Mouse (Mus musculus) brain, embryonic 18.5 days (tissue): ENCODE measurements around the gene Tmem14c.

Experiments used
- DNase-seq: peaks from one replicate; pipeline ENCODE4 v3.0.0-alpha.2; 2012; ENCODE audit warnings: low read depth, low spot score

Tmem14c gene

DNA sequence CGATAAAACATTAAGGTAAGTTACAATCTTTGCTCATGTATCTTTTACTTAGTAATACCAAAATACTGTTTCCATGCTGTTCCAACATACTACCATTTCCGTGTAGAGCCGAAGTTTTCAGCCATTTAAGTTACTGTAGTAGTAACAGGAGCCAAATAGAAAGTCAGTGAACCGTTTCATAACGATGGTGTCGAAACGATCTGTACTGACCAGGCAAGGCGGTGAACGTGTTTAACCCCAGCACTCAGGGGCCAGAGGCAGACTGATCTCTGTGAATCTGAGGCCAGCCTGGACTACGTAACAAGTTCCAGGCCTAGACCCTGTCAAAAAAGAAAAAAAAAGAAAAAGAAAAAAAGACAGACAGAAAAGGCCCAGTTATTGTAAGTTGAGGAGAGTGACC, 7.8 kb upstream of the Tmem14c start:
- DNase-seq, result no peak

DNA sequence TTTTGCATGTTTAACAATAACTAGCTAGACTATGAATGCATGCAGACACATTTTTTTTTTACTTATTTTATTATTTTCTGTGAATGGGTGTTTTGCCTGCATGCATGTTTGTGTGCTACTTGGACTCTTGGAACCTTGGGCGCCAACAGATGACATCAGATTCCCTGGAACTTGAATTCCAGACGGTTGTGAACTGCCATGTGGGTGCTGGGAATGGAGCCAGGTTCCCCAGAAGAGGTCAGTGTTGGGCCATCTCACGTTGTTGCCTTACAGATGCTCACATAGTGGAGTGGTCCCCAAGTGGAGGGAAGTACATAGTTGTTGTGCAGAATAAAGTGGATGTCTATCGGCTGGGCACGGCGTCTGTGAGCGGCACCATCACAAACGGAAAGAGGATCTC, 7.1 kb upstream of the Tmem14c start:
- no peak for DNase-seq

DNA sequence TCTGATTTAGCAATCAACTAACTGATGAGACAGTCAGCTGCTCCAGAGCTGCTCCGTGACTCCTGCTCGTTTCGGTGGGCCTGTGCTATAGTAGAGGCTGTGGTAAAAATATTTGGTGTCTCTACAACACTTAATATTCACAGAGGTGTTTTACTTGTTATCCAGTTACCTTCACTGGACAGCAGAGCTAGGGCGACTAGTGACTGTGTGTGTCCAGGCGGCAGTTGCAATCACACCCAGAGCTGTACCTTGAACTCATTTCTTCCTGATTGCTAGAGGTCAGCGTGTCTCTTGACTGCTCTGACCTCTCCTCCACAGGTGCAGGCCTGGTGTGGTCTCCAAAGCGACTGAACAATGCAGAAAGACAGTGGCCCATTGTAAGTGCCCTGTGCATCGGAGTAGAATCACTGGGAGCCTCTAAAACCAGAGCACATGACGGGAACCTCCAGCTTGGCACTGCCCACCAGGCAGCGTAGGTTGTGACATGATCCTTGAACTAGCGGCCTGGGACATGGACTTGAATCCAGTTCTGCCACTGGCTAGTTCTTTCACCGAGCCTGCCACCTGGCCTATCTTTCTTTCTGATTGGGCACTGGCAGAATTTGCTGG, 809 bp downstream of the Tmem14c start:
- no peak for DNase-seq

DNA sequence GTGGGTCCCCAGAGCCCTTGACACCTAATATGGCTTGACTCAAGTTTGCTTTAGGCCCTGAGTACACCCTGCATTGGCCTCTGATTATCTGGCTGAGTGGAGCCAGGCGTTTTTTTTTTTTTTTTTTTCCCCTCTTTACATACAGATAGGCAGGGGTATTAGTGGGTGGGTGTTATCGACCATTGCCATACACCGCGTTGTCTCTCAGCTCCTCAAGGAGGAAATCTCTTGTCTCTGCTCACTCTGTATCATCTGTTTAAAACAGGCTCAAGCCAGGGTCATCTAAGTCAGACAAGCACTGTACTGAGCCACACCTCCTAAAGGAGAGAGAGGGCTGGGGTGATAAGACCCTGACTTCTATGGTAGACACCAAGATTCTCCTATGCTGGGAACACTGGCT, 1.7 kb downstream of the Tmem14c start:
- no peak for DNase-seq

DNA sequence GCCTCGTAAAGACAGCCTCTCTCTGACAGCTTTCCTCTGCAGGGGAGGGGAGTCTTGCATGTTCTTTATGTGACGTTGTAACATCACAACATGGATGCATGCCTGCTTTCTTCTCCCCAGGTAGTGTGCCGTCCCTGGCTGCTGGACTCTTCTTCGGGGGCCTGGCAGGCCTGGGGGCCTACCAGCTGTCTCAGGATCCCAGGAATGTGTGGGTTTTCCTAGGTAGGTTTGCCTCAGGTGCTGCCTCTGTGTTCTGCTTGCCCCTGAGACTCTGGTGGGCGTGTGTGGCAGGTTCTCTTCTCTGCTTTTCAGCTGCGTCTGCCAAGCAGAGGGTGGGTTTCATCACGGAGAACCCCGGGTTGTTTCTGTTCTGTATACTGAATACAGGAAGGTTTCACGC, 2.1 kb downstream of the Tmem14c start:
- DNase-seq, result no peak

DNA sequence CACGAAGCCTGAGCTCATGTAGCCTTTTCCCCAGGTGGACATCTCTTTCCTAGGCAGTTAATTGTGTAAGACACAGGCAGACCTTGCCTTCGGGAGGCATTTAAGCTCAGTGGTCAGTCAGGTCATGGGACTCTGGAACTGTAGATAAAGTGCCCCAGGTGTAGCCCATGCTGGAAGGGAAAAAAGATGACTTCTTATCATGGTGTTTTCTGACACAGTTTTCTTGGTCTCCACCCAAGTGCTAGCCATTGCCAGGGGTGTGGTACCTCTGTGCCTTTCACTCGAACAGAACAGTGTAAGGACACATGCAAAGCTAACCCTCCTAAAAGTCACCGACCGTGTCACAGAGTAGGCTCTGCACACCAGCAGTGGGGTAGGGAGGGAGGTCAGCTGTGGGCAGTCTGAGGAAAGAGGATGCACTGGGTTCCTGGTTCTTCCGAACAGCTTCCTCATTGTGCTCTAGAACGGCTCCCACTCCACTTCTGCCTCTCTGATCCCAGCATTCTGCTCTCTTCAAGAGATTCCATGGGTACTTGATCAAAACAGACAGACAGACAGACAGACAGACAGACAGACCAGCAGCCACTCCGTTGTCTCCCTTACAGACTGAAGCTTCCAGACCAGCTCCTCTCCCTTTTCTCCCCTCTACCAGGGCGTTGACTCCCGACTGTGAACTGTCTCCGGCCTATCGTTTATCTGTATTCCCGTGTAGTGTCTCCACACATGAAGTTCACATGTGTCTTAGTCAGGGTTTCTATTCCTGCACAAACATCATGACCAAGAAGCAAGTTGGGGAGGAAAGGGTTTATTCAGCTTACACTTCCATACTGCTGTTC, 2.9 kb downstream of the Tmem14c start:
- DNase-seq, result no peak

DNA sequence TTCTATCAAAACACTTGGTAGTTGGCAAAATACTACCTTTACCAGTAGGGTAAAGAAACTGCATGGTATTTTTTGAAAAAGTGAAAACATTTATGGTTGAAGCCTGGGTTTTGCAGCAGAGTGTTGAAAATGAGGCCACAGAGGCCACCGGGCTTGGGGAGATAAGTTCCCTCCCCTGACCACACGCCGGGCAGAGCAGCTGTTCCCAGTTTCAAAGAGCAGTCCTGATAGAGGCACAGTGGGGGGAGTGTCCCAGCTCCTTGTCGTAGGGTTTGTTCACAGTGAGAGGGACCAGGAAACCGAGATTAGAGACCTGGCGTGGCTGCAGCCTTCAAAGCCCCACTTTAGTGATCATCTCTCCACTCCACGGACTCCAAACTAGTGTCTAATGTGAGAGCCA, 4.4 kb downstream of the Tmem14c start:
- DNase-seq, result no peak

DNA sequence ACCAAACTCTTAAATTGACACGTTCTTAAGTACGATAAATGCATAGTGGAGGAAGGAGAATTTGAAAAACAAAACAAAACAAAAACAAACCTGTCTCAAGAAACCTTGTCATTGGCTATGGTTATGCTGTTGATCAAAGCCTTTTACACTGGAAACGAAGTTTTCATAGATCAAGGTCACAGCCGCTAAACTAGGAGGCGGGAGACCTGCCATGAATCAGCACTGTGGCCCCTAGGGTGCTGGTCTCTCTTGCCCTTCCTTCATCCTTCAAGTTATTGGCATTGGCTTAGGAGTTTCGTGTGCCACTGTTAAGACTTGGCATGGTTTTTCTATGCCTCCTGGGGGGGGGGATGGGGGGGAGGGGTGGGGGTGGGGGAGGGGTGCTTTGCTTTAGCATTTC, 5.5 kb downstream of the Tmem14c start:
- DNase-seq, result no peak

DNA sequence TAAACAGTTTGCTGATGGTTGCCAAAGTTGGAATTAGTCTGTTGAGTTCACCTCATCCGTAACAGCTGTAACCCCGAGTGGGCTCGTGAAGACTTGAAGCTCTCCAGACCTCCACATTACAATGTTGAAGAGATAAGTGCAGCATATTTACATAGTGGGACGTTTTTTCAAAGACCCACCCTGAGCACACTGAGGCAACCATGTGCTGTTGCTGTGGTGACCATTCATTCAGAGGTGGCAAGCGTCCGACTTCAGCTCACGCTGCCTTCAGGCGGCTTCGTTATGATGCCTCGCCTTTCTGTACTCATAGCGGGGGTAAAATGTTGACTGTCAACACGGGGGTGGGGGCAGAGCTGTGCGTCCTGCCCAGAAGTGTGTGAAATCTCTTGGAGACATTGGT, 6.0 kb downstream of the Tmem14c start:
- no peak for DNase-seq

DNA sequence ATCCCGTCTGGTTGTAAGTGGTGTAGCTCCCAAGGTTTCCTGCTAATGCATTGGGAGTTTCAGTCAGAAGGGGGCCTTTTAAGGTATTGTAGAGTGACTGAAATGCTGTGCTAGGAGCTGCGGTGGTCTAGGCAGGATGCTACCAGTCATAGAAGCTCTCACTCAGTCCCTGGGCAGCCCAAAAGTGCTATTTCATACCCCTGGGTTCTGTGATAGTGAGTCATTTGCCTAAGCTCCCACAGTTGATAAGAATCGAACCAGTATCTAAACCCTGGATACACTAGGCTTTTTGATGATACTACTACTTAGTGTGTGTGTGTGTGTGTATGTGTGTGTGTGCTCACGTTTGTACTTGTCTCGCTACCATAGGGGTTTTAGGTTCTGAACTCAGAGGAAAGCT, 14.0 kb downstream of the Tmem14c start:
- DNase-seq, result no peak

DNA sequence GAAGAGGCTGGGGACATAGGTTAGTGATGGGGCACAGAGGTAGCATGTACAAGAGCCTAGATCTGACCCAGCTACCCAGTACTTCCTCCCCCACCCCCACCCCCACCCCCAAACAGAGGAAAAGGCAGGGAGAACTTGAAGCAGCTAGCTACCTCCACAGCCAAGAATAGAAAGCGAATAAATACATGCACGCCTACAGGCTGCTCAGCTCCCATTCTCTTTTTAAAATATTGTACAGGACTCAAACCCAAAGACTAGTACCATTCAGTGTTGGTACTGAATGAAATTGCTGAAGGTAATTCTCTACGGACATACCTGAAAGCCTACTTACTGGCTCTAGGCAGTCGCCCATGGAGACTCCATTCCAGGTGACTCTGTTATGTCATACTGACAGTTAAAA, 26.4 kb downstream of the Tmem14c start:
- DNase-seq, result no peak

DNA sequence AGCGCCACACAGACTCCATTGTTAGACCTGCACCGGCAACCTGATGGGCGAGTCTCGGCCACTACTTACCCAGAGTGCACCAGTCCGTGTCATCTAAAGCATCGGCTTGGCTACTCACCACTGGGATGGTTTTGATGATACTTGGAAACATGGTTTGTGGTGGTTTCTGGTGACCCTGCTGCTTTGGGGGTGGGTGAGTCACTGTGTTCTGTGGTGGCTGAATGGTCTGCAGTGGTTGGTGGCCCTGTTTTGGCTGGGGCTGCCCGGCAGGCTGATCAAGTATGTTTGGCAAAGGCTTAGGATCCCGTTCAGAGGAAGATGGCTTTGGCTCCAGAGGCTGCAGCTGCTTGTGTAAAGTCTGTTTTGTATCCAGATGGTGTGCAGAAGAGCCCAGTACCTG, 29.8 kb downstream of the Tmem14c start:
- no peak for DNase-seq

DNA sequence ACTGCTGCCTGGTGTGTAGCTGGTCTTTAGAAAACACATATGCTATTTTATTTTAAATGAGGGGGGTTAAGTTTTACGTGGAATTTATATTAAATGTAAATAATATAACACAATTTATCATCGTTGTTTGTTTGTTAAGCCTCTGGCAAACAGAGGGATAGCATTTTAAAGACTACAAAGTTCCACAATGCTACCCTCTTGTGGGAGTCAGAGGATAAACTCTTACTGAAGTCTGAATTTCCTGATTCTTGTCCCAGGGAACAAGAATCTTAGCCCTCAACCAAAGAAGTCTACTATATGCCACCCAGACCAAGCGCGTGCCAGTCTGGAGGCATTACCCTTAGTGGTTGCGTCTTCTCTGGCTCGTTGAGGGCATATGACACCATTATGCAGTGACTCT, 31.2 kb downstream of the Tmem14c start:
- DNase-seq, result no peak

DNA sequence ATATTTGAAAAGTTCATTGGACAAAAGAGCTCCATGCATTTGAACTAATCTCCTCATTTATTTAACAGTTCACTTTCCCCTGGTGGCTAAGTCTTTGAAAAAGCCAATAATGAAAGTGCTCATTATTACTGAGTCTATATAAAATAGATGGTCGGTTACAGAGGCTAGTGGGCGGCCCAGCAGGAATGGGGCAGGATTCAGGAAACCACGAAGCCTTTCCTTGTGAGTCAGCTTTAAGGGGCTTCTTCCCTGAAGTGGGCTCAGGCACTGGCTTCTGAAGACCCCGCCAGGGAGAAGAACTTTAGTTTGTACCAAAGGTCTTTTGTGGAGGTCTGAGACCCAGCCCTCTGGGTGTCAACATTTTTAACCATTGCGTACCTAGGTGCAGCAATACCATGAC, 35.9 kb downstream of the Tmem14c start:
- no peak for DNase-seq

DNA sequence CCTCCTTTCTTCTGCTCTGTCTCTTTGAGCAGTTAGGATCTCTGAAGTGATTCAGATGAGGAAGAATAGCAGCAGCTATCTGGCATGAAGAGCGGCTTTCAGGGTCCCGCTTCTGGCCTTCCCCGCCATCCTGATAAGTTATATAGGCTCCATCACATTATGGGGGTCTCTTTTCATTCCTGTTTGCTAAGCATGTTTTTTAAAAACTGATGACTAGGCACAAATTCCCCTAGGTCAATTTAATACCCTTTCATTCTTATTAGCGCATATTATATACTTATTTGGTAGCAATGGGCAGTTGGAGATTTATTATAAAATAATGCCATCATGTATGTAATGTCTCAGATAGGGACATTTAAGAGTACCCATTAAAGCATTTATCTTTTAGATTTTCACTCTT, 51.5 kb downstream of the Tmem14c start:
- no peak for DNase-seq

DNA sequence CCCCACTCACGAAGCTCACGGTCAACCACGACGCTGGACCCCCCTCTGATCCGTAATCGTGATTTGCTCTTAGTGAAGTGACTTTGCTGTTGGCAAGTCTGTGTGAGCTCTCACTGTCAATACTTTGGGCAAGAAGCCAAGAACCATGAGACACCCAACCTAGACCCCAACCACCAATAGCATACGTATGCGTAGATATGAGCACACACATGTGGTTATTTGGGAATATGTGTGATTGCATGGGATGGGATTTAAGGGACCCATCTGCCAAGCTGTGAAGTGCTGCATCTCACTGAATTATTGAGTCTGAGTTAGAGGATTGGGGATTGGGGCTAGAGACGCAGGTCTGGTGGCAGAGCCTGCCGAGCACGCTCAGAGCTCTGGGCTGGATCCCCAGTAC, 55.5 kb downstream of the Tmem14c start:
- no peak for DNase-seq
